Mouse (Mus musculus) lung, postnatal 0 days (tissue): ENCODE results near the gene Palb2. TPM values are rescaled to one million over a fixed set of nuclear protein-coding genes. Genes with fewer than 3 reads are reported as not detected.
A peak's percentile ranks its signal among the peaks of the same experiment; 100 is the strongest.

Experiments used
- ATAC-seq: fragments of 200-750 bp; cut with Nextera tagmentation; 2 replicates; pipeline ENCODE4 v1.8.0; 2017; ENCODE audit warnings: moderate library complexity
- DNase-seq: peaks from one replicate; pipeline ENCODE4 v3.0.0-alpha.2; 2016; ENCODE audit warnings: low spot score
- H3K27ac ChIP-seq: fragments of 300-500 bp; sonication (generic); 2 replicates; pipeline ENCODE4 v1.5.1; 2014; ENCODE audit warnings: antibody characterized with exemption, mild to moderate bottlenecking, low read length, mixed read lengths
- H3K27me3 ChIP-seq: fragments of 300-500 bp; sonication (generic); replicated peaks from 2 replicates; pipeline ENCODE4 v1.6.1; 2014; ENCODE audit warnings: low read length, mixed read lengths; ENCODE audit not compliant: insufficient read depth
- H3K36me3 ChIP-seq: fragments of 300-500 bp; sonication (generic); 2 replicates; pipeline ENCODE4 v1.6.1; 2014; ENCODE audit warnings: low read length, mixed read lengths; ENCODE audit not compliant: insufficient read depth
- H3K4me1 ChIP-seq: fragments of 300-500 bp; sonication (generic); 2 replicates; pipeline ENCODE4 v1.6.1; 2014; ENCODE audit warnings: antibody characterized with exemption, low read depth, low read length, mixed read lengths; ENCODE audit not compliant: insufficient read depth
- H3K4me2 ChIP-seq: fragments of 300-500 bp; sonication (generic); replicated peaks from 2 replicates; pipeline ENCODE4 v1.6.1; 2014; ENCODE audit warnings: low read depth, mild to moderate bottlenecking, low read length, moderate library complexity, mixed read lengths
- H3K4me3 ChIP-seq: fragments of 300-500 bp; sonication (generic); 2 replicates; pipeline ENCODE4 v1.5.1; 2014; ENCODE audit warnings: low read depth, low read length
- H3K9ac ChIP-seq: fragments of 300-500 bp; sonication (generic); replicated peaks from 2 replicates; pipeline ENCODE4 v1.6.1; 2014; ENCODE audit warnings: low read depth, mild to moderate bottlenecking
- H3K9me3 ChIP-seq: fragments of 300-500 bp; sonication (generic); 2 replicates; pipeline ENCODE4 v1.6.1; 2016; ENCODE audit warnings: low read length, mixed read lengths
- CTCF ChIP-seq: IDR thresholded peaks from 2 replicates; pipeline ENCODE4 v1.5.1; 2016; ENCODE audit warnings: antibody characterized with exemption, mild to moderate bottlenecking
- EP300 ChIP-seq: IDR thresholded peaks from 2 replicates; pipeline ENCODE4 v1.6.1; 2016; ENCODE audit warnings: antibody characterized with exemption, mild to moderate bottlenecking, control low read depth
- WGBS: fragments of 180-500 bp; shearing (Covaris S2); extraction: QIAGEN DNeasy Blood & Tissue Kit; methylation state at CpG from one replicate; pipeline ENCODE4 v1.1.7; 2014; 5-methylcytosine and 5-hydroxymethylcytosine counted together
- polyA plus RNA-seq: library from polyadenylated mRNA; unstranded; fragments of >200 nt; fragmentation: Nextera tagmentation; extraction: Ambion mirVana; gene quantifications from 2 replicates; pipeline ENCODE4 v1.2.1, GENCODE M21; 2015

Gene Palb2
- polyA plus RNA-seq, 1 experiment from 2014 or later, result 2.6 TPM

DNA sequence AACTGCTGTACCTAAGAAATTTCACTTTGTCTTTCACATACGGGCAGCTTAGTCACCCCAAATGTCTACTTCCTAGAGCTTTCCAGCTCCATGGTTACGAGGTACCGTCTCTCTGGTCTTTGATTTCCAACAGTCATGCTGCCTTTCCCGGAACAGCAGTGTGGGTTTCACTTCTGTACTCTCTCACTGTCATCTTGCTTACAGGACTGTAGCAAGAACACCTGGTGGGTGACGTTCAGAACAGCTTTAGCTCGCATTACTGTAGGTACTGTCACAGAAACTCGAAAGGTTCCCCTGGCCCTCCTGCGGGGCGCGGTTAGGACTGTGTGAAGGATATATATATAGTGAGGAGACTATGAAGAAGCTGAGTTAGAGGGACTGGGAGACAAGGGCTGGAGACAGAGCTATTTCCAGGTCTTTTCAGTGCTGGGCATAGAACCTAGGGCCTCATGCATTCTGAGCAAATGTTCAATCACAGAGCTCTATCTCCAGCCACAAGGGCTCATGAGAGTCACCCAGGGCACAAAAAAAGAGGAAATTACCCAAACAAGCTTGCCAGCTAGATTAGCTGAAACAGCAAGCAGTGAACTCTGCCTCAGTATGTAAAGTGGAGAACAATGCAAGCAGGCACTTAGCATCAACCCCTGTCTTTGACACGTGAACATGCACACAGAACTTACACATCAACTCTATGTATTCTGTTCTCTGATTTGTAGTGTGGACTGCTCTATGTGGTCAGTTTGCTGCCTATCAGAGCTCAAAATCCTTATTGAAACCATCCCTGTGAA, 45.4 kb downstream of the Palb2 start:
- H3K4me2 ChIP-seq, result no peak overlapping the region
- H3K9ac ChIP-seq, result no peak overlapping the region
- no peak overlapping the region for H3K4me3 ChIP-seq
- TF ChIP-seq EP300, result no peak
- TF ChIP-seq CTCF, result no peak
- H3K9me3 ChIP-seq, result no peaks in the 10 kb centered on the region
- DNase-seq, result no peak
- peaks cover 24% of the 10 kb centered on the region for H3K36me3 ChIP-seq
- H3K4me1 ChIP-seq, result no peaks in the 10 kb centered on the region
- WGBS, result 89% methylated on average over 11 of the region's 11 CpGs
- H3K27me3 ChIP-seq, result no peaks in the 10 kb centered on the region
- H3K27ac ChIP-seq, result no peak overlapping the region
- ATAC-seq, result no peak

DNA sequence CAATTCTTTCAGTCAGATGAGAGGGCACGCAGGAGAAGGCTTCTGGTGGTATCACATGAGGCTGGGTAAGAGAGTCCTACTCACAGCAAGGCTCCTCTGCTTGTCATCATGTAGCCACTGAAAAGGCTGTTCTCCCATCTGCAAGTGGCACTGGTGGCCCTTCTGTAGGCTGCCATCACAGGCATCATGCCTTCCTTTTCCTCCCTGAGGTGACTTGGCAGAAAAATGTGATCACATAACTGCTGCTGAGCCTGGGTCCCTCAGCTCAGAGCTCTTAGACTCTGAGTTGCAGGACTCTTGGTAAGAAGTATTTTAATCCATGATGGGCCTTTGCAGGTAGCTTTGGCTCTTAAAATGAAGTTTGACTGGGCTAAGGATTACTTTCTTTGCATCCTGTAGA, 51.7 kb downstream of the Palb2 start:
- no peak for ATAC-seq
- no peaks in the 10 kb centered on the region for H3K27me3 ChIP-seq
- H3K36me3 ChIP-seq, result peaks cover 29% of the 10 kb centered on the region
- H3K27ac ChIP-seq, result no peak overlapping the region
- H3K4me2 ChIP-seq, result no peak overlapping the region
- no peak overlapping the region for H3K9ac ChIP-seq
- H3K9me3 ChIP-seq, result no peaks in the 10 kb centered on the region
- DNase-seq, result no peak
- no peak overlapping the region for H3K4me3 ChIP-seq
- TF ChIP-seq CTCF, result no peak
- TF ChIP-seq EP300, result no peak
- H3K4me1 ChIP-seq, result no peaks in the 10 kb centered on the region
- WGBS, result 96% methylated on average over 1 of the region's 1 CpGs

DNA sequence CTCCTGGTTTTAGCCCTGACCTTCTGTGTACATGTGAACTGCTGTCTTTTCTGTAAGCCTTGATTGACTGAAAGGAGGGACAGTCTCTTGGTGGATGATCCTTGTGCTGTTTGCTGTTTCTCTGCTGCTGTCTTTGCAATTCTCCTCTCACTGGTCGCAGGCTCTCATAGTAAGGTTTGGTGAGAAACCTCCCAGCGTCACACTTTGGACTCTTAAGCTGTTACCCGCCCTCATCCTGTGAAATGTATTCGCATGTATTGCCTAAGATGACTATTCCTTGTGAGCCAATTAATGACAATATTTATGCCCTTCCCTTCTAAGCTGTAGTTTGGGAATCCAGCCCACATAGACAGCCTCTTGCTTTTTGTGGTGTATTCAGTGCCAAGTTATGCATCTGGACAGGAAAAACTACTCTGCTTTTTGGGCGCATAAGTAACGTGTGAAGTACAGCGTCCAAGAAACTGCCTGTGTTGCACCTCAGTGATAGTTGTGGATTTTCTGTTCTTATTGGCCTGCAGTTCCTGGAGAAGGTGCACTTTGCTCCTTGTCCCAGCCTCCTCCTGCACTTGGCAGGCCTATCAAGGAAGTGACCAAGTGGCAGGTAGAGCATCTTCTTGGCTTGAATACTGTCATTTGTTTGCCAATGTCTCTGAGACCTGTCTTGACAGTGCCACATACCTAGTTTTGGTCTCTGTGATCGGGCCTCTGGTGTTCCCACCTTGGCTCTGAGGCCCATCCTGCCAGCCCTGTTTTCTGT, 52.8 kb downstream of the Palb2 start:
- no peaks in the 10 kb centered on the region for H3K9me3 ChIP-seq
- H3K27ac ChIP-seq, result no peak overlapping the region
- WGBS, result 83% methylated on average over 8 of the region's 8 CpGs
- no peaks in the 10 kb centered on the region for H3K4me1 ChIP-seq
- H3K36me3 ChIP-seq, result peaks cover 40% of the 10 kb centered on the region
- no peaks in the 10 kb centered on the region for H3K27me3 ChIP-seq
- H3K9ac ChIP-seq, result no peak overlapping the region
- no peak overlapping the region for H3K4me3 ChIP-seq
- ATAC-seq (no peak), DNase-seq (peak; percentile 17)
- TF ChIP-seq CTCF, result no peak
- no peak for TF ChIP-seq EP300
- H3K4me2 ChIP-seq, result no peak overlapping the region

DNA sequence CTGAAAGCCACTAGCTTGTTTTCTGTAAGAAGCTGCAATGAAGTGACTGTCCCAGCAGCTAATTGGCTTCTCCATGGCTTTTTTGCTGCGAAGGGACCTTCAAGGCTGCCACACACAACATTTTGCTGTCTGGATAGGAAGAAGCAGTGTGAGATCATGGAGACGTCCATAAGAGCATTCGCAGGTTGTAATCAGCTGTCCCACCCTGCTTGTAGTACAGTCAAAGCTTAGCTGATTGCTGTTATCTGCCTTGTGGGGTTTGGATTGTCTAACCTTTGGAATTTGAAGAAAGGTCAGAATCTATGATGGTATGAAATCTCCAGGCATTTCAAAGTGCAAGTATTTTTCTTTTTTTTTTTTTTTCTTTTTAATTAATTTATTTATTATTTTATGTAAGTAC, 58.4 kb downstream of the Palb2 start:
- DNase-seq, result no peak
- H3K4me1 ChIP-seq, result no peaks in the 10 kb centered on the region
- peaks cover 54% of the 10 kb centered on the region for H3K36me3 ChIP-seq
- H3K4me2 ChIP-seq, result no peak overlapping the region
- no peak overlapping the region for H3K9ac ChIP-seq
- H3K4me3 ChIP-seq, result no peak overlapping the region
- ATAC-seq, result no peak
- TF ChIP-seq CTCF, result no peak
- TF ChIP-seq EP300, result no peak
- no peaks in the 10 kb centered on the region for H3K27me3 ChIP-seq
- WGBS, result 85% methylated on average over 3 of the region's 3 CpGs
- no peaks in the 10 kb centered on the region for H3K9me3 ChIP-seq
- H3K27ac ChIP-seq, result no peak overlapping the region

DNA sequence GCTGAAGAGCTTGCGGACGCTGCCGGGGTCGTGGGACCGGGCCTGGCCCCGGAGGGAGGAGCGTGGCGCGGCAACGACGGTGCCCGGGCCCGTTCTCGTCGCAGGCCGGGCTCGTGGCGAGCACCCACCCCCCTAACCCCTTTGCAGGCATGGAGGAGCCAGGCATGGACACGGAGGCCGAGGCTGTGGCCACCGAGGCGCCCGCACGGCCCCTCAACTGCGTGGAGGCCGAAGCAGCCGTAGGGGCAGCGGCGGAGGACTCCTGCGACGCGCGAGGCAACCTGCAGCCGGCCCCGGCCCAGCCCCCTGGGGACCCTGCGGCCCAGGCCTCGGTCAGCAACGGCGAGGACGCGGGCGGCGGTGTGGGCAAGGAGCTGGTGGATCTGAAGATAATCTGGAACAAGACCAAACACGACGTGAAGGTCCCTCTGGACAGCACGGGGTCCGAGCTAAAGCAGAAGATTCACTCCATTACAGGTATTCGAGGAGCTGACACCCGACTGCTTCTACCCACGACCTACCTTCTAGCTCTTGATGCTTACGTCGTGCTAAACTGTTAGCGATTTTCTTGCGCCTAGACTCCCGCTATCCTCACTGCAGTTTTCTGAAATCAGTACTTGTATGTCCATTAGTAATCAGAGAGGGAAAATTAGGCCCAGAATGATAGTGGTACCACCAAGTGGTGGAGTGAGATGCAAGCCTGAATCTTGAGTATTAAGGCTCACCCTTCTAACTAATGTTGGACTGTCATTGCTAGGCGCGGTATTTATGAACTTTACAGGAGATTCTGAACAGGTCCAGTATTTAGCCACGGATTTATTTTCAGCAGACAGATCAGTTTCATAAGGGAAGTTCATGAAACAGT, 65.0 kb downstream of the Palb2 start:
- no peaks in the 10 kb centered on the region for H3K9me3 ChIP-seq
- peak overlapping the region; percentile 92 for H3K4me2 ChIP-seq
- peak; percentile 52 for TF ChIP-seq CTCF
- TF ChIP-seq EP300, result no peak
- H3K27ac ChIP-seq, result peak overlapping the region; percentile 89
- no peaks in the 10 kb centered on the region for H3K27me3 ChIP-seq
- ATAC-seq, result peak; percentile 14; the same call in 1 of the 2 replicates
- peaks cover 14% of the 10 kb centered on the region; the same call in 1 of the 2 replicates for H3K36me3 ChIP-seq
- H3K9ac ChIP-seq, result peak overlapping the region; percentile 96
- H3K4me1 ChIP-seq, result peaks cover 4% of the 10 kb centered on the region; the same call in 1 of the 2 replicates
- 1% methylated on average over 54 of the region's 58 CpGs for WGBS
- DNase-seq, result peak; percentile 47
- H3K4me3 ChIP-seq, result peak overlapping the region; percentile 90
